Mouse (Mus musculus) cerebellum, adult 2 months (tissue): ENCODE results near the gene Gsx1.

Experiments used
- CTCF ChIP-seq: fragments of 200-500 bp; IDR thresholded peaks from 2 replicates; pipeline ENCODE4 v1.5.1; 2011; ENCODE audit warnings: low read depth, mild to moderate bottlenecking, control low read depth, low read length, moderate library complexity, borderline replicate concordance; ENCODE audit not compliant: insufficient read depth
- POLR2A ChIP-seq: fragments of 200-500 bp; IDR thresholded peaks from 2 replicates; pipeline ENCODE4 v1.6.1; 2011; ENCODE audit warnings: low read length, control low read depth, borderline replicate concordance; ENCODE audit not compliant: insufficient read depth

GRCm38 (mm10) chr5:147165060-147165459 is 23.4 kb upstream of the Gsx1 start:
- TF ChIP-seq CTCF (peak; percentile 33; the same call in 1 of the 2 replicates), POLR2A (no peak)
